Mouse (Mus musculus): ENCODE measurements around the gene Rmnd5a.

GRCm38 (mm10) chr6:71363995-71364394, 76.4 kb downstream of the Rmnd5a start:
- TF ChIP-seq GATA1 (IDR thresholded peaks at IDR 0.05; ENCODE audit: borderline replicate concordance, low read length) = no peak
- no peak for TF ChIP-seq FLI1 (IDR thresholded peaks at IDR 0.05; ENCODE audit: low read length)

Data from megakaryocyte, embryonic 14.5 days (primary cell).